Mouse (Mus musculus): ENCODE measurements at regions not wholly inside any gene's neighbourhood (a gene's known extent, or its start where the extent isn't known, plus 50 kb on each side); places are given as distances from the start of the nearest gene placed in this dataset.
"Not testable (repeated sequence)": the region's sequence is repeated elsewhere in the genome, so short reads cannot be mapped to it uniquely, and the experiment has no call there.

DNA sequence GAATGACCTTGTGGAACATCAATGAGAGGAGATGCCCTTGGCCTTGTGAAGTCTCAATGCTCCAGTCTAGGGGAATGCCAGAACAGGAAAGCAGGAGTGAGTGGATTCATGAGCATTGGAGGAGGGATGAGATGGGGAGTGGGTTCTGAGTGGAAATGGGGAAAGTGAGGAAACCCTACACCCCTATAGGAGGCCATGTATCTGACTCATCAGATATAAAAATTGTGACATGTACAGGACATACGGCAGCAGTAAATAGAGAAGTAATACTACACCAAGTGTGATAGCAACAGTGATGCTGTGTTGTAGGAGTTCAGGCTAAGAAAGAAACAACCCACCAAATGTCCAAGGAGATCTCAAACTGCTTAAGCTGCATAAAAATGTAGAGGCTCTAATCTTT is 285.8 kb upstream of the Zfp386 start:
- in situ Hi-C loops (cut with MboI, MseI) = loop anchor here in 1 of 2 experiments (5.0 kb wide), 1 partner anchor 549 kb away; no protein-coding TSS in a partner anchor

DNA sequence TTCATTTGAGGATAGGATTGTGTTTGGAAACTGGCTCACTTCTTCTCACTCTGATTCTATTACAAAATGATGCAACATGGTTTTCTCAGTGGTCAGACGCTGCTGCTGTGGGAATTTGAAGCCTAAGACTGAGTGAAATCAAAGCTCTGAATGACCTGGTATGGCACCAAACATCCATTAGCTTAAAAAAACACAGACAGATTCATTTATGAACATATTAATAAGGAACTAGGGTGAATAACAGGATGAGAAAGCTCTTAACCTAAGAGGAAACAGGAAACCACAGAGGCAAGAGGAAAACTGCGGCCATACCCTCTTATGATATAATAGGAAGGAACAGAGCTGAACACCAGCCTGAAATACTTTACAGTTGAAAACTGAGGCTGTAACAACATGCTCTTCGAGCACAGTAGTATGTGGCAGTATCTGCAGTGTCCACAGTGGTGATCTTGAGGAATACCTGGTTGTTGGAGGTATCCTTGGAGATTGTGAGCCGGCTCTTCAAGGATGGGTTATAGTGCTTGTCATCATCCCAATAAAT is 282.5 kb upstream of the Zfp386 start:
- in situ Hi-C loops (cut with MboI, MseI) = loop anchor here in 1 of 2 experiments (5.0 kb wide), 2 partner anchors 293 to 553 kb away; no protein-coding TSS in a partner anchor

DNA sequence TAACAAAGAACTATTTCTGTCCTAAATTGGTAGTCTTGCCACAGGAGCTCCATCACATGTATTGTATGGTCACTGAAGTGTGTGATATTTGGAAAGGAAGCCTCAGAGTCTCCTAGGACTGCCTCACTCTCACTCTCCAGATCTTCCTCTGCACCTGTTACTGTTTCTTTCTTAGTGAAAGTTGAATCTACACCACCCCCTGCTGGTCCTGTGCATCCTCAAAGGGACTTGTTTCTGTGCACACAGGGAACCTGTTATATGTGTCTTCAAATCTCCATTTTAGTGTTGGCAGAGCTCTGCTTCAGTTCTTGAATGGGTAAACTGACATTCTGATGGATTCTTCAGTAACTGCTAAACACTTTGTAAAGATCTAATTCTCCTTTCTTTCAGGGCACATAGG is 276.3 kb upstream of the Zfp386 start:
- in situ Hi-C loops (cut with MboI, MseI) = loop anchor here in 1 of 2 experiments (5.0 kb wide), 1 partner anchor 294 kb away; no protein-coding TSS in a partner anchor

DNA sequence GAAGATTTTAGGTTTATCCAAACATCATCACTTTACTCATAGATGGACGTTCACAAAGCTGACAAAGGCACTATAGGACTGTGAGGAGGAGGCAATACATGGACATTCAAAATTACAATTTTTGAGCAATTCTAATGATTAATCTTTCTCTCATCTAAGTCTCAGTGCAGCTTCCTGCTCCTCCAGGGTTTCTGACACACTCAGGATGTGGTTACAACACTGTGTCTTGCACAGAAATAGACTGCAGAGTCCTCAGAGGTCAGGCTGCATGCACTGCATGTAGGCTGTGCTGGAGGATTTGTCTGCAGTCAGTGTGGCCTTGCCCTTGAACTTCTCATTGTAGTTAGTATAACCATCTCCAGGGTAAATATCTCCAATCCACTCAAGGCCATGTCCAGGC is 257.2 kb upstream of the Zfp386 start:
- in situ Hi-C loops (cut with MboI, MseI) = not testable (repeated sequence)

GRCm38 (mm10) chr12:115802499-115802898 is 245.0 kb upstream of the Zfp386 start:
- in situ Hi-C loops (cut with MboI, MseI) = loop anchor here in 1 of 2 experiments (10.0 kb wide), 1 partner anchor 1882 kb away; no protein-coding TSS in a partner anchor

GRCm38 (mm10) chr12:115803675-115804074 is 243.8 kb upstream of the Zfp386 start:
- in situ Hi-C loops (cut with MboI, MseI) = loop anchor here in 1 of 2 experiments (10.0 kb wide), 1 partner anchor 1881 kb away; no protein-coding TSS in a partner anchor

DNA sequence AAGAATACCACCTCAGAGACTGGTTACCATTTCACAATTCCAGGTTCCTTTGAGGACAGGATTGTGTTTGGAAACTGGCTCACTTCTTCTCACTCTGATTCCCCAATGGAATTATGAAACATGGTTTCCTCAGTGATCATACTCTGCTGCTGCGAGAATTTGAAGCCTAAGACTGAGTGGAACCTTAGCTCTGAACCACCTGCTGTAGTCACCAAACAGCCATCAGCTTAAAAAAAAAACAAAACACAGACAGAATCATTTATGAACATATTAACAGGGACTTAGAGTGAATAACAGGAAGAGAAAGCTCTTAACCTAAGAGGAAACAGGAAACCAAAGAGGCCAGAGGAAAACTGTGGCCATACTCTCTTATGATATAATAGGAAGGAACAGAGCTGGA is 239.5 kb upstream of the Zfp386 start:
- in situ Hi-C loops (cut with MboI, MseI) = loop anchor here in 1 of 2 experiments (10.0 kb wide), 1 partner anchor 1877 kb away; no protein-coding TSS in a partner anchor

Measured in T-helper 17 cell (primary cell).